Mouse (Mus musculus): ENCODE measurements around the gene Banp.

DNA sequence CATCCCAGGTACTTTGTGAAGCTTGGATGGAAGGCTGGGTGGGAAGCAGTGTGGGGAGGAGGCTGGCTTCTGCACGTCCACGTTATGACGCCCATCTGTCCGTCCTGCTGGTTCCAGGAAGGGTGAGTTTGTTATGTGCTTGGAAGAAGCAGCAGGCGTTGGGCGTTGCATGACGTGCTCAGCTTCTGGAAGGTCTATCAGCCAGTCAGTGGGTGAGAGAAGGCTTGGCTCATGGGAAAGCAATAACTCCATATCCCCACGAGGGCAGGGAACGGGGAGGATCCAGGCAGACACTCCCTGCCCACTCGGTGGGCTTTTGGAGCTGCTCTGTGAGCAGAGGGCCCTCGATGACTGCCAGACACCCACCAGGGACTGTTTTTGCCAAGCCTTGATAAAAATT is 119.7 kb downstream of the Banp start:
- no peak for TF ChIP-seq CTCF (IDR thresholded peaks at IDR 0.05; ENCODE audit: low read depth, low read length)
- no peak for TF ChIP-seq GATA1 (IDR thresholded peaks at IDR 0.05; ENCODE audit: borderline replicate concordance, low read length)
- TF ChIP-seq POLR2AphosphoS5 (IDR thresholded peaks at IDR 0.05; ENCODE audit: insufficient replicate concordance, low read depth, low read length) = no peak
